In the genomic region with DNA sequence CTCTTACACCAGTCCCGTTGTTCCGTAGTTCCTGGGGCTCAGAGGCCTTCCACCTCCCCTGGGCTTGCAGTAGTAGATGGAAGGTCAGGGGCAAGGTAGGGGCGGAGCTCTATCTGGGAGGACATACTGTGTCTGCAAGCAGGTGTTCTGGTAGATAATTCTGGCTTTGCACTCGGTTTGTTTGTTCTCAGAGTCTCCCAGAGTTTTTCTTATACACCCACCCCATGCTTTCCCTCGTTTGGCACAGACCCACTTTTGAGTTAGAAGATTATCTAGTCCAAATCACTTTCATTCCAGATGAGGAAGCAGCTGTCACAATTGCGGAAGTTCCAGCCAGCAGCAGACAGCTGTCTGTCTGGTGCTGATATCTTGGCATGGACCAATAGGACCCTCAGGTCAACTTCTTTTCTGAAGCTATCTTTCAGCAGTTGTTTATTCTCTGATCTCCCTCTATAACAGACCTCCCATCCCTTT, we compare ENCODE assay signal across 8 mouse cellular contexts.
DNase-seq lines count a peak whose midpoint lies in the region; ATAC-seq and TF ChIP-seq lines count a peak whose summit lies in the region.

No protein-coding gene starts in this region.

- H3K27ac ChIP-seq in hindbrain, embryonic 16.5 days (ENCODE audit: low read depth, low read length) = no peak overlapping the region
- no peak overlapping the region for H3K27ac ChIP-seq in hindbrain, embryonic 11.5 days (ENCODE audit: low read depth, low read length)
- no peak overlapping the region for H3K27ac ChIP-seq in lung, embryonic 15.5 days
- peak overlapping the region; percentile 84 for H3K27ac ChIP-seq in thymus, adult 2 months (ENCODE audit: control insufficient read depth, insufficient read depth, low read length)
- no peak overlapping the region for H3K27ac ChIP-seq in neural tube, embryonic 15.5 days (replicated peaks)

- H3K27me3 ChIP-seq in hindbrain, embryonic 16.5 days (replicated peaks; ENCODE audit: control insufficient read depth, insufficient read depth, low read length) = no peaks in the 10 kb centered on the region
- H3K27me3 ChIP-seq in hindbrain, embryonic 11.5 days (ENCODE audit: control insufficient read depth, insufficient read depth, low read length) = no peaks in the 10 kb centered on the region
- no peaks in the 10 kb centered on the region for H3K27me3 ChIP-seq in lung, embryonic 15.5 days
- H3K27me3 ChIP-seq in thymus, adult 2 months (ENCODE audit: control insufficient read depth, insufficient read depth, low read length) = no peaks in the 10 kb centered on the region
- no peaks in the 10 kb centered on the region for H3K27me3 ChIP-seq in neural tube, embryonic 15.5 days (replicated peaks)

- DNase-seq in hindbrain, embryonic 11.5 days (ENCODE audit: low spot score) = no peak
- peak; percentile 18 for DNase-seq in thymus, adult 2 months
- DNase-seq in retina, postnatal 1 day = no peak
- no peak for DNase-seq in adrenal gland, postnatal 10 days

- H3K4me3 ChIP-seq in hindbrain, embryonic 16.5 days (ENCODE audit: low read length) = no peak overlapping the region
- H3K4me3 ChIP-seq in hindbrain, embryonic 11.5 days (ENCODE audit: low read depth, low read length) = no peak overlapping the region
- H3K4me3 ChIP-seq in lung, embryonic 15.5 days = no peak overlapping the region
- H3K4me3 ChIP-seq in thymus, adult 2 months (ENCODE audit: control insufficient read depth, insufficient read depth, low read length) = no peak overlapping the region
- H3K4me3 ChIP-seq in neural tube, embryonic 15.5 days (replicated peaks) = no peak overlapping the region

- H3K4me2 ChIP-seq in hindbrain, embryonic 16.5 days (ENCODE audit: low read length) = no peak overlapping the region
- no peak overlapping the region for H3K4me2 ChIP-seq in hindbrain, embryonic 11.5 days (replicated peaks; ENCODE audit: low read depth, low read length)
- peak overlapping the region; percentile 45; the same call in 1 of the 2 replicates for H3K4me2 ChIP-seq in lung, embryonic 15.5 days
- no peak overlapping the region for H3K4me2 ChIP-seq in neural tube, embryonic 15.5 days

- no peaks in the 10 kb centered on the region for H3K36me3 ChIP-seq in hindbrain, embryonic 16.5 days (ENCODE audit: control insufficient read depth, insufficient read depth, low read length)
- H3K36me3 ChIP-seq in hindbrain, embryonic 11.5 days (ENCODE audit: control insufficient read depth, insufficient read depth, low read length) = no peaks in the 10 kb centered on the region
- H3K36me3 ChIP-seq in lung, embryonic 15.5 days = no peaks in the 10 kb centered on the region
- H3K36me3 ChIP-seq in thymus, adult 2 months (ENCODE audit: control insufficient read depth, insufficient read depth, low read length) = no peaks in the 10 kb centered on the region
- no peaks in the 10 kb centered on the region for H3K36me3 ChIP-seq in neural tube, embryonic 15.5 days

- no peaks in the 10 kb centered on the region; the same call in 1 of the 2 replicates for H3K4me1 ChIP-seq in hindbrain, embryonic 16.5 days (ENCODE audit: control insufficient read depth, insufficient read depth, low read depth, low read length)
- no peaks in the 10 kb centered on the region for H3K4me1 ChIP-seq in hindbrain, embryonic 11.5 days (replicated peaks; ENCODE audit: control insufficient read depth, insufficient read depth, low read length)
- no peaks in the 10 kb centered on the region for H3K4me1 ChIP-seq in lung, embryonic 15.5 days
- H3K4me1 ChIP-seq in thymus, adult 2 months (replicated peaks; ENCODE audit: control insufficient read depth, insufficient read depth, low read length) = peaks cover 13% of the 10 kb centered on the region
- no peaks in the 10 kb centered on the region for H3K4me1 ChIP-seq in neural tube, embryonic 15.5 days

- ATAC-seq in hindbrain, embryonic 16.5 days = peak; percentile 41; the same call in 1 of the 2 replicates
- ATAC-seq in hindbrain, embryonic 11.5 days (ENCODE audit: low FRiP score) = no peak; the same call in 1 of the 2 replicates
- peak; percentile 86 for ATAC-seq in granulocyte monocyte progenitor cell, adult 5-6 weeks (replicated peaks; ENCODE audit: poor library complexity, severe bottlenecking)
- peak; percentile 59; the same call in 1 of the 2 replicates for ATAC-seq in lung, embryonic 15.5 days (ENCODE audit: borderline replicate concordance, extremely low read depth, low FRiP score, low TSS enrichment)
- no peak for ATAC-seq in neural tube, embryonic 15.5 days (ENCODE audit: low FRiP score)

- no peaks in the 10 kb centered on the region for H3K9me3 ChIP-seq in hindbrain, embryonic 16.5 days (ENCODE audit: control insufficient read depth, low read length)
- no peaks in the 10 kb centered on the region for H3K9me3 ChIP-seq in hindbrain, embryonic 11.5 days (ENCODE audit: control insufficient read depth, low read length)
- H3K9me3 ChIP-seq in lung, embryonic 15.5 days = no peaks in the 10 kb centered on the region
- H3K9me3 ChIP-seq in neural tube, embryonic 15.5 days (replicated peaks) = no peaks in the 10 kb centered on the region

- no peak for TF ChIP-seq POLR2A in thymus, adult 2 months (IDR thresholded peaks at IDR 0.05; ENCODE audit: control insufficient read depth, extremely low read depth, insufficient read depth, low read length, poor library complexity)

- no peak overlapping the region for H3K9ac ChIP-seq in hindbrain, embryonic 16.5 days (ENCODE audit: low read depth, low read length)
- no peak overlapping the region for H3K9ac ChIP-seq in hindbrain, embryonic 11.5 days (ENCODE audit: low read depth, low read length)
- H3K9ac ChIP-seq in lung, embryonic 15.5 days = no peak overlapping the region
- no peak overlapping the region for H3K9ac ChIP-seq in neural tube, embryonic 15.5 days (replicated peaks)

- WGBS in hindbrain, embryonic 16.5 days = 65% methylated on average over 6 of the region's 6 CpGs
- 76% methylated on average over 6 of the region's 6 CpGs for WGBS in hindbrain, embryonic 11.5 days
- WGBS in lung, embryonic 15.5 days = 46% methylated on average over 6 of the region's 6 CpGs
- WGBS in thymus, adult 2 months = 30% methylated on average over 6 of the region's 6 CpGs
- 79% methylated on average over 6 of the region's 6 CpGs for WGBS in neural tube, embryonic 15.5 days

- no peak for TF ChIP-seq CTCF in thymus, adult 2 months (IDR thresholded peaks at IDR 0.05; ENCODE audit: borderline replicate concordance, control insufficient read depth, extremely low read depth, insufficient read depth, low read length, poor library complexity)

Comparison
In these comparisons a context has a peak if more than half of its experiments do, and no peak if none do; other contexts are left out.
1. ATAC-seq: peak in hindbrain, embryonic 16.5 days (single experiment), granulocyte monocyte progenitor cell, adult 5-6 weeks (single experiment) and lung, embryonic 15.5 days (single experiment); none in hindbrain, embryonic 11.5 days (single experiment) and neural tube, embryonic 15.5 days (single experiment).